Mouse (Mus musculus) adrenal gland, adult 8-10 months (tissue): ENCODE data around the gene Ambn. TPM values are rescaled to one million over a fixed set of nuclear protein-coding genes. Genes with fewer than 3 reads are reported as not detected.
"Not testable (repeated sequence)": the region's sequence is repeated elsewhere in the genome, so short reads cannot be mapped to it uniquely, and the experiment has no call there.

Experiments
- DNase-seq: peaks from one replicate; pipeline ENCODE4 v3.0.0; 2022
- total RNA-seq, 4 experiments: library from RNA; stranded (reverse); gene quantifications; 2 replicates each; pipeline ENCODE4 v1.2.4; 2022

Gene Ambn
- not detected for total RNA-seq

GRCm38 (mm10) chr5:88455691-88456090, at the start of gene Ambn:
Gene Ambn (plus strand): TSS chr5:88455991.
- no peak for DNase-seq

GRCm38 (mm10) chr5:88420319-88421065, 35.3 kb upstream of the Ambn start:
- no peak for DNase-seq

- DNase-seq: not testable (repeated sequence)
Measured at GRCm38 (mm10) chr5:88424892-88425291, 30.9 kb upstream of the Ambn start.

GRCm38 (mm10) chr5:88426753-88427152, 29.0 kb upstream of the Ambn start:
- DNase-seq: no peak

GRCm38 (mm10) chr5:88467471-88467870, 11.7 kb downstream of the Ambn start:
- no peak for DNase-seq

GRCm38 (mm10) chr5:88468807-88469704, 13.3 kb downstream of the Ambn start:
- DNase-seq: no peak

- no peak for DNase-seq
Measured at GRCm38 (mm10) chr5:88487675-88488074, 31.9 kb downstream of the Ambn start, which contains the start of gene Enam. Gene Enam (plus strand): TSS chr5:88487975.

- DNase-seq: no peak
Measured at GRCm38 (mm10) chr5:88489004-88489403, 33.2 kb downstream of the Ambn start.

- no peak for DNase-seq
Measured at GRCm38 (mm10) chr5:88491111-88491510, 35.3 kb downstream of the Ambn start.

- DNase-seq: no peak
Measured at GRCm38 (mm10) chr5:88499781-88500180, 44.0 kb downstream of the Ambn start.

GRCm38 (mm10) chr5:88508555-88508954, 52.8 kb downstream of the Ambn start:
- no peak for DNase-seq

GRCm38 (mm10) chr5:88508990-88509389, 53.2 kb downstream of the Ambn start:
- no peak for DNase-seq

Other genes starting within 250 kb of the Ambn start
- not detected for gene Gm7714, start 187.1 kb upstream of the Ambn start, total RNA-seq
- gene Prol1, start 138.7 kb upstream of the Ambn start, total RNA-seq: not detected
- gene Amtn, start 79.9 kb upstream of the Ambn start, total RNA-seq: not detected
- gene Enam, start 32.0 kb downstream of the Ambn start, total RNA-seq: not detected
- 1 to 10 TPM; 1.7 to 5.9 (median 3.2) TPM for gene Jchain, start 71.9 kb downstream of the Ambn start, total RNA-seq
- 10 to 100 TPM; 30.5 to 39.0 (median 35.2) TPM for gene Utp3, start 98.5 kb downstream of the Ambn start, total RNA-seq
- 10 to 100 TPM; 31.8 to 45.7 (median 40.1) TPM for gene Rufy3, start 109.0 kb downstream of the Ambn start, total RNA-seq
- gene Grsf1, start 220.2 kb downstream of the Ambn start, total RNA-seq: 100 to 1,000 TPM; 121 to 154 (median 133) TPM